Mouse (Mus musculus) heart, postnatal 0 days (tissue): ENCODE data around the gene Adad2. TPM values are rescaled to one million over a fixed set of nuclear protein-coding genes. Genes with fewer than 3 reads are reported as not detected.

Source experiments
- ATAC-seq: fragments of 200-750 bp; cut with Nextera tagmentation; 2 replicates; pipeline ENCODE4 v1.8.0; 2017; ENCODE audit warnings: low read depth, moderate number of reproducible peaks, moderate library complexity; ENCODE audit not compliant: insufficient read depth
- DNase-seq: peaks from one replicate; pipeline ENCODE4 v3.0.0-alpha.2; 2016; ENCODE audit warnings: low spot score
- H3K27ac ChIP-seq: fragments of 300-500 bp; sonication (generic); 2 replicates; pipeline ENCODE4 v1.5.1; 2014; ENCODE audit warnings: low read depth, mild to moderate bottlenecking
- H3K27me3 ChIP-seq: fragments of 300-500 bp; sonication (generic); 2 replicates; pipeline ENCODE4 v1.6.1; 2014; ENCODE audit warnings: low read length, mixed read lengths; ENCODE audit not compliant: control insufficient read depth, insufficient read depth
- H3K36me3 ChIP-seq: fragments of 300-500 bp; sonication (generic); replicated peaks from 2 replicates; pipeline ENCODE4 v1.6.1; 2014; ENCODE audit warnings: low read length, mixed read lengths; ENCODE audit not compliant: control insufficient read depth, insufficient read depth
- H3K4me1 ChIP-seq: fragments of 300-500 bp; sonication (generic); 2 replicates; pipeline ENCODE4 v1.6.1; 2014; ENCODE audit warnings: antibody characterized with exemption; ENCODE audit not compliant: control insufficient read depth, insufficient read depth
- H3K4me2 ChIP-seq: fragments of 300-500 bp; sonication (generic); 2 replicates; pipeline ENCODE4 v1.6.1; 2014; ENCODE audit warnings: low read depth, mild to moderate bottlenecking, low read length, moderate library complexity
- H3K4me3 ChIP-seq: fragments of 300-500 bp; sonication (generic); 2 replicates; pipeline ENCODE4 v1.5.1; 2014; ENCODE audit warnings: low read depth, low read length
- H3K9ac ChIP-seq: fragments of 300-500 bp; sonication (generic); replicated peaks from 2 replicates; pipeline ENCODE4 v1.6.1; 2014; ENCODE audit warnings: low read depth, low read length, mixed read lengths
- H3K9me3 ChIP-seq: fragments of 300-500 bp; sonication (generic); replicated peaks from 2 replicates; pipeline ENCODE4 v1.6.1; 2016; ENCODE audit warnings: low read length; ENCODE audit not compliant: control insufficient read depth
- CTCF ChIP-seq: IDR thresholded peaks from 2 replicates; pipeline ENCODE4 v1.5.1; 2016; ENCODE audit warnings: antibody characterized with exemption, control low read depth, low read depth
- EP300 ChIP-seq: IDR thresholded peaks from 2 replicates; pipeline ENCODE4 v1.6.1; 2016; ENCODE audit warnings: antibody characterized with exemption, low read depth
- WGBS: fragments of 180-500 bp; shearing (Covaris S2); extraction: QIAGEN DNeasy Blood & Tissue Kit; methylation state at CpG from one replicate; pipeline ENCODE4 v1.1.7; 2014; 5-methylcytosine and 5-hydroxymethylcytosine counted together
- polyA plus RNA-seq: library from polyadenylated mRNA; unstranded; fragments of >200 nt; fragmentation: Nextera tagmentation; extraction: Ambion mirVana; gene quantifications from 2 replicates; pipeline ENCODE4 v1.2.1, GENCODE M21; 2015
- total RNA-seq: library from RNA; depleted of rRNA; stranded (reverse); fragments of >200 nt; gene quantifications from 2 replicates; pipeline ENCODE4 v1.2.3, GENCODE M21; 2014; ENCODE audit warnings: low replicate concordance

Adad2 gene
- total and polyA plus RNA-seq, 2 experiments from 2014 or later, result not detected

DNA sequence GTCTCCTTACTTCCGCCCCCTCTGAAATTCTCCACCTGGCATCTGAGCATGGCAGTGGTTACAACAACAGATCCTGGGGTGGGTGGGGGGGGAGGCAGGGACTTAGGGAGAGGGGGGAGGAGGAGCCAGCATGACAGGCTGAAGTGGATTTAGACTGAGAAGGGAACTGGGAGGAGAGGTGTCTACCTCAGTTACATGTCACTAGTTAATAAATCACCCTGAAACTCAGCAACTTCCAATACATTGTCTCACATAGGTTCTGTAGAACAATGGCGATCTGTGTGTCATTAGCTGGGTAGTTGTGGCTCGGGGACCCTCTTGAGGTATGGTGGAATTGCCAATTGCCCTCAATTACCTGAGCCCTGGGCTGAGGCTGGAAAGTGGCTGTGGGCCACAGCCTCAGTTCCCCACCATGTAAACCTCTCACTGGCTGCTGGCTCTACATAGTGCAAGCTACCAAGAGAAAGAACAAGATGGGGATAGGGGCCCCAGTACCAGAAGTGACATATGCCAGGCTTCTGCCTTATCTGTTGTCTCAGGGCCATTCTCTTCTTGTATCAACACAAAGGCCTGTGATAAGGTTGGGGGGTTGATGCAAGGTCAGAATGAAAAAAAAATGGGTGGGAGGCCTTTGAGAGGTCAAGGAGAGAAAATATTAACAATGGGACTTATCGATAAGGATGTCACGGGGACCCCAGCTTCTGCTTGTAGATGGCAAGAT, 31.9 kb upstream of the Adad2 start:
- ATAC-seq, result no peak; the same call in 1 of the 2 replicates

GRCm38 (mm10) chr8:119585901-119586300, 26.6 kb upstream of the Adad2 start:
- ATAC-seq, result peak; percentile 41; the same call in 1 of the 2 replicates
- Histone ChIP-seq H3K4me1 (no peaks in the 10 kb centered on the region), H3K4me2 (peak overlapping the region; percentile 54), H3K9me3 (no peaks in the 10 kb centered on the region), H3K27me3 (no peaks in the 10 kb centered on the region), H3K27ac (no peak overlapping the region), H3K36me3 (no peaks in the 10 kb centered on the region), H3K9ac (no peak overlapping the region), H3K4me3 (peak overlapping the region; percentile 35)
- DNase-seq, result no peak
- 19% methylated on average over 24 of the region's 24 CpGs for WGBS
- no peak for TF ChIP-seq EP300
- TF ChIP-seq CTCF, result no peak

More for the DNA sequence above, 31.9 kb upstream of the Adad2 start:
- no peak overlapping the region for H3K27ac ChIP-seq
- WGBS, result 54% methylated on average over 5 of the region's 5 CpGs
- no peak overlapping the region for H3K9ac ChIP-seq
- H3K27me3 ChIP-seq, result 0 out of 2 replicates have a peak, but pooled peaks cover 12% of the 10 kb centered on the region
- no peaks in the 10 kb centered on the region for H3K36me3 ChIP-seq
- no peak overlapping the region for H3K4me2 ChIP-seq
- H3K4me1 ChIP-seq, result no peaks in the 10 kb centered on the region
- no peak overlapping the region for H3K4me3 ChIP-seq
- H3K9me3 ChIP-seq, result no peaks in the 10 kb centered on the region
- no peak for DNase-seq
- no peak for TF ChIP-seq EP300

DNA sequence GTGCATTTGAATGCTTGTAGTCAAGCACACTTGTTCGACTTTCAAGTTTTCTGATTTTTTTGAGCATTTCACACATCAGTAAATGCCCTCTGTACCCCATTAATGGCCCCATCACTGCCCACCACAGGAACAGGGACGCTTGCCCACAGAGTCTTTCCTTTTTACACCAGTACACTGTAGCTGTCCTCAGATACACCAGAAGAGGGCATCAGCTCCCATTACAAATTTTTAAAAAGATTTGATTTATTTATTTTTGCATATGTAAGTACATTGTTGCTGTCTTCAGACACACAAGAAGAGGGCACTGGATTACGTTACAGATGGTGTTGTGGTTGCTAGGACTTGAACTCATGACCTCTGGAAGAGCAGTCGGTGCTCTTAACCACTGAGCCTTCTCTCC, 24.2 kb upstream of the Adad2 start:
- TF ChIP-seq CTCF (no peak), EP300 (no peak)
- Histone ChIP-seq H3K9me3 (no peaks in the 10 kb centered on the region), H3K4me2 (no peak overlapping the region), H3K4me3 (no peak overlapping the region), H3K27ac (no peak overlapping the region), H3K4me1 (no peaks in the 10 kb centered on the region), H3K9ac (no peak overlapping the region), H3K36me3 (no peaks in the 10 kb centered on the region), H3K27me3 (no peaks in the 10 kb centered on the region)
- 59% methylated on average over 4 of the region's 4 CpGs for WGBS
- DNase-seq (no peak), ATAC-seq (0 out of 2 replicates have a peak, but pooled peaks have one; percentile 11)

- no peak overlapping the region for H3K27ac ChIP-seq
- H3K4me3 ChIP-seq, result no peak overlapping the region
- no peaks in the 10 kb centered on the region for H3K36me3 ChIP-seq
- DNase-seq (no peak), ATAC-seq (peak; percentile 50)
- 17% methylated on average over 10 of the region's 10 CpGs for WGBS
- H3K9ac ChIP-seq, result no peak overlapping the region
- H3K27me3 ChIP-seq, result no peaks in the 10 kb centered on the region
- no peaks in the 10 kb centered on the region for H3K9me3 ChIP-seq
- H3K4me2 ChIP-seq, result no peak overlapping the region
- no peak for TF ChIP-seq EP300
- TF ChIP-seq CTCF, result no peak
- no peaks in the 10 kb centered on the region for H3K4me1 ChIP-seq
Observed at GRCm38 (mm10) chr8:119588844-119589243, 23.7 kb upstream of the Adad2 start.

- ATAC-seq, result no peak
- Histone ChIP-seq H3K4me3 (no peak overlapping the region), H3K27me3 (no peaks in the 10 kb centered on the region), H3K4me1 (no peaks in the 10 kb centered on the region), H3K9me3 (no peaks in the 10 kb centered on the region), H3K4me2 (no peak overlapping the region), H3K27ac (no peak overlapping the region), H3K36me3 (no peaks in the 10 kb centered on the region), H3K9ac (no peak overlapping the region)
- TF ChIP-seq CTCF, result no peak
- 46% methylated on average over 14 of the region's 14 CpGs for WGBS
- DNase-seq, result no peak
Observed at GRCm38 (mm10) chr8:119590348-119590747, 22.2 kb upstream of the Adad2 start.

- Histone ChIP-seq H3K4me3 (no peak overlapping the region), H3K9ac (no peak overlapping the region), H3K27me3 (no peaks in the 10 kb centered on the region), H3K4me2 (no peak overlapping the region), H3K36me3 (no peaks in the 10 kb centered on the region), H3K27ac (no peak overlapping the region), H3K9me3 (no peaks in the 10 kb centered on the region), H3K4me1 (0 out of 2 replicates have a peak, but pooled peaks cover under 1% of the 10 kb centered on the region)
- no peak for ATAC-seq
- TF ChIP-seq EP300 (no peak), CTCF (no peak)
- WGBS, result 89% methylated on average over 7 of the region's 7 CpGs
- DNase-seq, result no peak
Observed at GRCm38 (mm10) chr8:119591456-119591855, 21.1 kb upstream of the Adad2 start.
